Mouse (Mus musculus) macrophage (primary cell): ENCODE measurements around the gene Etnk2. TPM values are rescaled to one million over a fixed set of nuclear protein-coding genes. Genes with fewer than 3 reads are reported as not detected.
A peak's percentile ranks its signal among the peaks of the same experiment; 100 is the strongest.

Experiments used
- H3K27ac ChIP-seq: fragments of 350-480 bp; formaldehyde crosslinking; 2 replicates; pipeline ENCODE4 v1.9.0; 2021
- H3K36me3 ChIP-seq: fragments of 350-480 bp; formaldehyde crosslinking; 2 replicates; pipeline ENCODE4 v1.9.0; 2021; ENCODE audit errors: inconsistent target
- H3K4me3 ChIP-seq: fragments of 350-480 bp; formaldehyde crosslinking; 2 replicates; pipeline ENCODE4 v1.9.0; 2021; ENCODE audit errors: inconsistent target
- H3K79me2 ChIP-seq: fragments of 350-480 bp; formaldehyde crosslinking; 2 replicates; pipeline ENCODE4 v1.9.0; 2021; ENCODE audit errors: inconsistent target
- WGBS: methylation state at CpG from one replicate; pipeline ENCODE4 v1.1.7; 2026; ENCODE audit warnings: inconsistent platforms; ENCODE audit not compliant: missing documents; 5-methylcytosine and 5-hydroxymethylcytosine counted together
- polyA plus RNA-seq: library from polyadenylated mRNA; stranded (reverse); fragments of 250-400 nt; gene quantifications from 3 replicates; pipeline ENCODE4 v1.2.4, GENCODE M21; 2018; ENCODE audit warnings: inconsistent platforms

Gene Etnk2
- polyA plus RNA-seq, 1 experiment from 2014 or later, result not detected

GRCm38 (mm10) chr1:133409786-133410185 lies 46.4 kb downstream of the Etnk2 start:
- no peaks in the 10 kb centered on the region for H3K79me2 ChIP-seq
- no peaks in the 10 kb centered on the region for H3K36me3 ChIP-seq
- no peak overlapping the region for H3K27ac ChIP-seq
- WGBS, result 92% methylated on average over 9 of the region's 9 CpGs
- H3K4me3 ChIP-seq, result no peak overlapping the region

GRCm38 (mm10) chr1:133411506-133412147 lies 48.3 kb downstream of the Etnk2 start:
- Histone ChIP-seq H3K36me3 (no peaks in the 10 kb centered on the region), H3K4me3 (no peak overlapping the region), H3K79me2 (no peaks in the 10 kb centered on the region), H3K27ac (no peak overlapping the region)
- WGBS, result 91% methylated on average over 8 of the region's 8 CpGs

- no peak overlapping the region for H3K4me3 ChIP-seq
- WGBS, result 35% methylated on average over 9 of the region's 9 CpGs
Measured at GRCm38 (mm10) chr1:133412941-133413340, 49.6 kb downstream of the Etnk2 start.

GRCm38 (mm10) chr1:133415086-133415485 lies 51.7 kb downstream of the Etnk2 start:
- WGBS, result 90% methylated on average over 7 of the region's 7 CpGs
- no peak overlapping the region for H3K27ac ChIP-seq
- no peaks in the 10 kb centered on the region for H3K79me2 ChIP-seq
- H3K36me3 ChIP-seq, result no peaks in the 10 kb centered on the region
- no peak overlapping the region for H3K4me3 ChIP-seq

More at GRCm38 (mm10) chr1:133412941-133413340, 49.6 kb downstream of the Etnk2 start:
- no peaks in the 10 kb centered on the region for H3K79me2 ChIP-seq
- no peaks in the 10 kb centered on the region for H3K36me3 ChIP-seq
- no peak overlapping the region for H3K27ac ChIP-seq

- Histone ChIP-seq H3K27ac (no peak overlapping the region), H3K36me3 (no peaks in the 10 kb centered on the region), H3K4me3 (no peak overlapping the region), H3K79me2 (no peaks in the 10 kb centered on the region)
- 97% methylated on average over 5 of the region's 6 CpGs for WGBS
Measured at GRCm38 (mm10) chr1:133415505-133415904, 52.1 kb downstream of the Etnk2 start.

GRCm38 (mm10) chr1:133416472-133416871 lies 53.1 kb downstream of the Etnk2 start:
- no peak overlapping the region for H3K4me3 ChIP-seq
- no peak overlapping the region for H3K27ac ChIP-seq
- no peaks in the 10 kb centered on the region for H3K36me3 ChIP-seq
- no peaks in the 10 kb centered on the region for H3K79me2 ChIP-seq
- WGBS, result 73% methylated on average over 7 of the region's 7 CpGs

GRCm38 (mm10) chr1:133417113-133417512 lies 53.7 kb downstream of the Etnk2 start:
- no peaks in the 10 kb centered on the region for H3K79me2 ChIP-seq
- no peak overlapping the region for H3K27ac ChIP-seq
- no peak overlapping the region for H3K4me3 ChIP-seq
- 70% methylated on average over 3 of the region's 3 CpGs for WGBS
- H3K36me3 ChIP-seq, result no peaks in the 10 kb centered on the region

- H3K27ac ChIP-seq, result no peak overlapping the region
- H3K36me3 ChIP-seq, result no peaks in the 10 kb centered on the region
- 0 out of 2 replicates have a peak overlapping the region, but pooled peaks have one; percentile 15 for H3K4me3 ChIP-seq
- WGBS, result 54% methylated on average over 1 of the region's 1 CpGs
- H3K79me2 ChIP-seq, result no peaks in the 10 kb centered on the region
Measured at GRCm38 (mm10) chr1:133417539-133417938, 54.2 kb downstream of the Etnk2 start.

GRCm38 (mm10) chr1:133418164-133418800 lies 54.9 kb downstream of the Etnk2 start:
- Histone ChIP-seq H3K27ac (no peak overlapping the region), H3K4me3 (peak overlapping the region; percentile 15; the same call in 1 of the 2 replicates), H3K79me2 (no peaks in the 10 kb centered on the region), H3K36me3 (no peaks in the 10 kb centered on the region)
- WGBS, result 7% methylated on average over 28 of the region's 28 CpGs

GRCm38 (mm10) chr1:133419178-133419834 lies 55.9 kb downstream of the Etnk2 start:
- H3K4me3 ChIP-seq, result no peak overlapping the region
- no peaks in the 10 kb centered on the region for H3K79me2 ChIP-seq
- H3K27ac ChIP-seq, result no peak overlapping the region
- H3K36me3 ChIP-seq, result no peaks in the 10 kb centered on the region
- WGBS, result 89% methylated on average over 3 of the region's 3 CpGs

- Histone ChIP-seq H3K4me3 (no peak overlapping the region), H3K79me2 (no peaks in the 10 kb centered on the region), H3K27ac (no peak overlapping the region), H3K36me3 (no peaks in the 10 kb centered on the region)
- 77% methylated on average over 3 of the region's 3 CpGs for WGBS
Measured at GRCm38 (mm10) chr1:133420491-133420890, 57.1 kb downstream of the Etnk2 start.

GRCm38 (mm10) chr1:133421061-133421460 lies 57.7 kb downstream of the Etnk2 start:
- Histone ChIP-seq H3K36me3 (no peaks in the 10 kb centered on the region), H3K27ac (no peak overlapping the region), H3K4me3 (no peak overlapping the region), H3K79me2 (no peaks in the 10 kb centered on the region)
- WGBS, result 81% methylated on average over 2 of the region's 2 CpGs

GRCm38 (mm10) chr1:133421975-133422570 lies 58.7 kb downstream of the Etnk2 start:
- WGBS, result 76% methylated on average over 16 of the region's 16 CpGs
- Histone ChIP-seq H3K4me3 (no peak overlapping the region), H3K36me3 (no peaks in the 10 kb centered on the region), H3K79me2 (no peaks in the 10 kb centered on the region), H3K27ac (no peak overlapping the region)

GRCm38 (mm10) chr1:133422615-133423161 lies 59.3 kb downstream of the Etnk2 start:
- Histone ChIP-seq H3K79me2 (no peaks in the 10 kb centered on the region), H3K27ac (no peak overlapping the region), H3K36me3 (no peaks in the 10 kb centered on the region), H3K4me3 (no peak overlapping the region)
- 9% methylated on average over 29 of the region's 29 CpGs for WGBS
